Mouse (Mus musculus): ENCODE measurements around the gene Tmem252. TPM values are rescaled to one million over a fixed set of nuclear protein-coding genes. Genes with fewer than 3 reads are reported as not detected.

Tmem252 gene
- polyA plus RNA-seq, 1 experiment, result under 0.01 TPM

DNA sequence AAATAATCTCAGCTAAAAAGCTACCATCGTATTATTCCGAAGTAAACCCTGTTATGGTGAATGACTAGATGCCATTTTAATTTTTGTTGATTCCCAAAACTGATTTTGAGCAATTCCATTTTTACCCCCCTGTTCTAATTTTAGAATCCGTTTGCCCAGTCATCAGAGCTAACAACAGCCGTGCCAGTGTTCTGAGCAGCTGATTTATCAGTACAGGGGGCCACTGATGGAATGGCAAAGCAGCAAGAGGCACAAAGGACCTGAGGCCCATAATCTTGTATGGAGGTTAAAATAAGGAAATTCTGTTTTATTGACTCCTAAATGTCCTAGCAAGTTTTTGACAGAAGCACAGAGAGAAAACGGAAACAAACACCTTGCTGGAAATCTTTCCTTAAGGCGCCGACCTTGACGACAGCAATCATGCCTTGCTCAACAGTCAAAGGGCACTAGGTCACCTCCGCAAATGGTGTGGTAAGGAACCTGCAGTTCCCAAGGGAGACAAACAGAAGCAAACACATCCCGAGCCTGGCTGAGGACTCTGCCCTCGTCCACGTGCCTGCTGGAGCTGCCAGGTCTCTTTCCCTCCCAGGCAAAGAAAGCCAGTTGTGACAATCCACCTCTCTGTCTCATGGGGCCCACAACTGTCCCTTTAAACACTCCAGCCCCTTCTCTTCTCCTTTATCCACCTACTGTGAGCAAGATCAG, 9.4 kb downstream of the Tmem252 start:
- Histone ChIP-seq H3K79me2 (ENCODE audit: control insufficient read depth, insufficient read depth) (no peaks in the 10 kb centered on the region), H3K27me3 (ENCODE audit: control insufficient read depth, insufficient read depth, insufficient read length) (no peaks in the 10 kb centered on the region), H3K4me3 (ENCODE audit: insufficient read depth, poor library complexity, severe bottlenecking) (no peak overlapping the region), H3ac (ENCODE audit: control insufficient read depth, insufficient read length, low read depth) (no peak overlapping the region), H3K79me3 (ENCODE audit: low read depth) (no peaks in the 10 kb centered on the region), H3K36me3 (ENCODE audit: control insufficient read depth, insufficient read depth) (no peaks in the 10 kb centered on the region)
- TF ChIP-seq MAX (IDR thresholded peaks at IDR 0.05) (no peak), MYOD1 (IDR thresholded peaks at IDR 0.05; ENCODE audit: control insufficient read depth, insufficient read length, low read depth) (no peak), USF1 (IDR thresholded peaks at IDR 0.05; ENCODE audit: low read depth) (no peak), MYOG (IDR thresholded peaks at IDR 0.05; ENCODE audit: control insufficient read depth, extremely low read depth, insufficient read length) (no peak), FOSL1 (IDR thresholded peaks at IDR 0.05; ENCODE audit: insufficient read depth, low read length, poor library complexity, severe bottlenecking) (no peak), CEBPB (IDR thresholded peaks at IDR 0.05; ENCODE audit: low read depth) (no peak), CTCF (IDR thresholded peaks at IDR 0.05; ENCODE audit: control insufficient read depth, insufficient read depth, insufficient read length) (no peak)

- Histone ChIP-seq H3K27me3 (ENCODE audit: control insufficient read depth, insufficient read depth, insufficient read length) (no peaks in the 10 kb centered on the region), H3K4me3 (ENCODE audit: insufficient read depth, poor library complexity, severe bottlenecking) (no peak overlapping the region), H3ac (ENCODE audit: control insufficient read depth, insufficient read length, low read depth) (no peak overlapping the region), H3K79me3 (ENCODE audit: low read depth) (no peaks in the 10 kb centered on the region), H3K79me2 (ENCODE audit: control insufficient read depth, insufficient read depth) (no peaks in the 10 kb centered on the region), H3K36me3 (ENCODE audit: control insufficient read depth, insufficient read depth) (no peaks in the 10 kb centered on the region)
- TF ChIP-seq CTCF (IDR thresholded peaks at IDR 0.05; ENCODE audit: control insufficient read depth, insufficient read depth, insufficient read length) (no peak), CEBPB (IDR thresholded peaks at IDR 0.05; ENCODE audit: low read depth) (no peak)
Observed at GRCm38 (mm10) chr19:24686411-24686810, 12.6 kb downstream of the Tmem252 start.

GRCm38 (mm10) chr19:24688327-24688726, 14.5 kb downstream of the Tmem252 start:
- no peaks in the 10 kb centered on the region for H3K79me3 ChIP-seq (ENCODE audit: low read depth)
- TF ChIP-seq CTCF (IDR thresholded peaks at IDR 0.05; ENCODE audit: control insufficient read depth, insufficient read depth, insufficient read length), result no peak
- H3ac ChIP-seq (ENCODE audit: control insufficient read depth, insufficient read length, low read depth), result no peak overlapping the region
- no peaks in the 10 kb centered on the region for H3K79me2 ChIP-seq (ENCODE audit: control insufficient read depth, insufficient read depth)
- H3K36me3 ChIP-seq (ENCODE audit: control insufficient read depth, insufficient read depth), result no peaks in the 10 kb centered on the region
- no peak overlapping the region for H3K4me3 ChIP-seq (ENCODE audit: insufficient read depth, poor library complexity, severe bottlenecking)
- H3K27me3 ChIP-seq (ENCODE audit: control insufficient read depth, insufficient read depth, insufficient read length), result no peaks in the 10 kb centered on the region

DNA sequence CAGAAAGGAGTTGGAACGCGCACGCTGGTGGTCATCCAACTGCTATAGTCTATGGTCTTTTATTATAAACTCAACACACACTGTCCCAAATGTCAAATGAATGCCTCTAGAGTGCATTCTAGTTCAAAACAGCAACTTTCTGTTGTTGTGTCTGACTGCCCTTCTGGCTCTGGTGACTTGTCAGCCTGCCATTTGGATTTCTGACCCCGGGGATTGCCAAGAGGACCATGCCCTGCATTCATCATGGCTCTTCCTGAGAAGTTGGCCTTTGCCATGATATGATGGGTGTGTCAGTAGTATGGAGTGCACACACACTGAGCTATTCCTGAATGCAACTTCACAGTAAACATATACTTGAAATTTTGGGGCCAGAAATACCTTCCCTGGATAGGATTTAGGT, 15.7 kb downstream of the Tmem252 start:
- Histone ChIP-seq H3K4me3 (ENCODE audit: insufficient read depth, poor library complexity, severe bottlenecking) (no peak overlapping the region), H3K27me3 (ENCODE audit: control insufficient read depth, insufficient read depth, insufficient read length) (no peaks in the 10 kb centered on the region), H3ac (ENCODE audit: control insufficient read depth, insufficient read length, low read depth) (no peak overlapping the region), H3K79me2 (ENCODE audit: control insufficient read depth, insufficient read depth) (no peaks in the 10 kb centered on the region), H3K36me3 (ENCODE audit: control insufficient read depth, insufficient read depth) (no peaks in the 10 kb centered on the region), H3K79me3 (ENCODE audit: low read depth) (no peaks in the 10 kb centered on the region)
- no peak for TF ChIP-seq CTCF (IDR thresholded peaks at IDR 0.05; ENCODE audit: control insufficient read depth, insufficient read depth, insufficient read length)
- no peak for TF ChIP-seq FOSL1 (IDR thresholded peaks at IDR 0.05; ENCODE audit: insufficient read depth, low read length, poor library complexity, severe bottlenecking)
- TF ChIP-seq MYOD1 (IDR thresholded peaks at IDR 0.05; ENCODE audit: control insufficient read depth, insufficient read length, low read depth), result no peak
- no peak for TF ChIP-seq MYOG (IDR thresholded peaks at IDR 0.05; ENCODE audit: control insufficient read depth, extremely low read depth, insufficient read length)
- TF ChIP-seq MAX (IDR thresholded peaks at IDR 0.05), result no peak
- no peak for TF ChIP-seq CEBPB (IDR thresholded peaks at IDR 0.05; ENCODE audit: low read depth)
- TF ChIP-seq USF1 (IDR thresholded peaks at IDR 0.05; ENCODE audit: low read depth), result no peak

GRCm38 (mm10) chr19:24692691-24693090, 18.9 kb downstream of the Tmem252 start:
- no peak overlapping the region for H3K4me3 ChIP-seq (ENCODE audit: insufficient read depth, poor library complexity, severe bottlenecking)
- no peaks in the 10 kb centered on the region for H3K79me3 ChIP-seq (ENCODE audit: low read depth)
- TF ChIP-seq MYOG (IDR thresholded peaks at IDR 0.05; ENCODE audit: control insufficient read depth, extremely low read depth, insufficient read length) (no peak), FOSL1 (IDR thresholded peaks at IDR 0.05; ENCODE audit: insufficient read depth, low read length, poor library complexity, severe bottlenecking) (no peak), CEBPB (IDR thresholded peaks at IDR 0.05; ENCODE audit: low read depth) (no peak), CTCF (IDR thresholded peaks at IDR 0.05; ENCODE audit: control insufficient read depth, insufficient read depth, insufficient read length) (no peak), MYOD1 (IDR thresholded peaks at IDR 0.05; ENCODE audit: control insufficient read depth, insufficient read length, low read depth) (no peak), MAX (IDR thresholded peaks at IDR 0.05) (no peak), USF1 (IDR thresholded peaks at IDR 0.05; ENCODE audit: low read depth) (no peak)
- H3ac ChIP-seq (ENCODE audit: control insufficient read depth, insufficient read length, low read depth), result no peak overlapping the region
- H3K36me3 ChIP-seq (ENCODE audit: control insufficient read depth, insufficient read depth), result no peaks in the 10 kb centered on the region
- no peaks in the 10 kb centered on the region for H3K27me3 ChIP-seq (ENCODE audit: control insufficient read depth, insufficient read depth, insufficient read length)
- H3K79me2 ChIP-seq (ENCODE audit: control insufficient read depth, insufficient read depth), result no peaks in the 10 kb centered on the region

- Histone ChIP-seq H3K4me3 (ENCODE audit: insufficient read depth, poor library complexity, severe bottlenecking) (no peak overlapping the region), H3ac (ENCODE audit: control insufficient read depth, insufficient read length, low read depth) (no peak overlapping the region), H3K27me3 (ENCODE audit: control insufficient read depth, insufficient read depth, insufficient read length) (no peaks in the 10 kb centered on the region), H3K79me3 (ENCODE audit: low read depth) (no peaks in the 10 kb centered on the region), H3K79me2 (ENCODE audit: control insufficient read depth, insufficient read depth) (no peaks in the 10 kb centered on the region), H3K36me3 (ENCODE audit: control insufficient read depth, insufficient read depth) (no peaks in the 10 kb centered on the region)
- TF ChIP-seq MAX (IDR thresholded peaks at IDR 0.05) (no peak), FOSL1 (IDR thresholded peaks at IDR 0.05; ENCODE audit: insufficient read depth, low read length, poor library complexity, severe bottlenecking) (no peak), USF1 (IDR thresholded peaks at IDR 0.05; ENCODE audit: low read depth) (no peak), MYOG (IDR thresholded peaks at IDR 0.05; ENCODE audit: control insufficient read depth, extremely low read depth, insufficient read length) (no peak), CTCF (IDR thresholded peaks at IDR 0.05; ENCODE audit: control insufficient read depth, insufficient read depth, insufficient read length) (no peak), CEBPB (IDR thresholded peaks at IDR 0.05; ENCODE audit: low read depth) (no peak), MYOD1 (IDR thresholded peaks at IDR 0.05; ENCODE audit: control insufficient read depth, insufficient read length, low read depth) (no peak)
Observed at GRCm38 (mm10) chr19:24697946-24698345, 24.1 kb downstream of the Tmem252 start.

Data from C2C12 (cell line).